Mouse (Mus musculus): ENCODE results near the gene Prx.

GRCm38 (mm10) chr7:27473156-27473834 is 25.8 kb upstream of the Prx start, which contains the start of gene Sertad3:
- peak; percentile 24; the same call in 1 of the 2 replicates for TF ChIP-seq POLR2A (IDR thresholded peaks at IDR 0.05; ENCODE audit: borderline replicate concordance, extremely low read depth, insufficient read depth, insufficient read length, poor library complexity, severe bottlenecking)
- TF ChIP-seq CTCF (IDR thresholded peaks at IDR 0.05; ENCODE audit: borderline replicate concordance, extremely low read depth, insufficient read depth, insufficient read length): no peak
